Mouse (Mus musculus): ENCODE results near the gene Farsb.

- TF ChIP-seq GATA1 (IDR thresholded peaks at IDR 0.05; ENCODE audit: borderline replicate concordance, low read length): no peak
- TF ChIP-seq FLI1 (IDR thresholded peaks at IDR 0.05; ENCODE audit: low read length): no peak
Observed at GRCm38 (mm10) chr1:78395191-78395735, 93.4 kb downstream of the Farsb start.

Data from megakaryocyte, embryonic 14.5 days (primary cell).